Mouse (Mus musculus) intestine, embryonic 16.5 days (tissue): Measurements from ENCODE around the gene Itpr2. TPM values are rescaled to one million over a fixed set of nuclear protein-coding genes. Genes with fewer than 3 reads are reported as not detected.

Source experiments
- ATAC-seq: fragments of 200-750 bp; cut with Nextera tagmentation; 2 replicates; pipeline ENCODE4 v1.8.0; 2017; ENCODE audit warnings: moderate TSS enrichment, moderate library complexity
- H3K27ac ChIP-seq: fragments of 300-500 bp; sonication (generic); 2 replicates; pipeline ENCODE4 v1.5.1; 2014; ENCODE audit warnings: mild to moderate bottlenecking, low read length
- H3K27me3 ChIP-seq: fragments of 300-500 bp; sonication (generic); replicated peaks from 2 replicates; pipeline ENCODE4 v1.6.1; 2014; ENCODE audit warnings: low read length, control low read depth, mixed read lengths; ENCODE audit not compliant: control insufficient read depth, insufficient read depth
- H3K36me3 ChIP-seq: fragments of 300-500 bp; sonication (generic); 2 replicates; pipeline ENCODE4 v1.6.1; 2014; ENCODE audit warnings: low read length, control low read depth; ENCODE audit not compliant: control insufficient read depth, insufficient read depth
- H3K4me1 ChIP-seq: fragments of 300-500 bp; sonication (generic); 2 replicates; pipeline ENCODE4 v1.6.1; 2014; ENCODE audit warnings: low read length, control low read depth, mixed read lengths; ENCODE audit not compliant: control insufficient read depth, insufficient read depth
- H3K4me2 ChIP-seq: fragments of 300-500 bp; sonication (generic); 2 replicates; pipeline ENCODE4 v1.6.1; 2014; ENCODE audit warnings: low read depth, low read length, control low read depth
- H3K4me3 ChIP-seq: fragments of 300-500 bp; sonication (generic); 2 replicates; pipeline ENCODE4 v1.5.1; 2014; ENCODE audit warnings: mild to moderate bottlenecking, low read length
- H3K9ac ChIP-seq: fragments of 300-500 bp; sonication (generic); 2 replicates; pipeline ENCODE4 v1.6.1; 2014; ENCODE audit warnings: low read depth, low read length
- H3K9me3 ChIP-seq: fragments of 300-500 bp; sonication (generic); 2 replicates; pipeline ENCODE4 v1.6.1; 2016; ENCODE audit warnings: low read length, control low read depth; ENCODE audit not compliant: control insufficient read depth
- WGBS: fragments of 180-500 bp; shearing (Covaris S2); extraction: QIAGEN DNeasy Blood & Tissue Kit; methylation state at CpG from one replicate; pipeline ENCODE4 v1.1.7; 2014; 5-methylcytosine and 5-hydroxymethylcytosine counted together
- polyA plus RNA-seq: library from polyadenylated mRNA; unstranded; fragments of >200 nt; fragmentation: Nextera tagmentation; extraction: Ambion mirVana; gene quantifications from 2 replicates; pipeline ENCODE4 v1.2.1, GENCODE M21; 2015

Itpr2 gene
- polyA plus RNA-seq, 1 experiment from 2014 or later: 7.5 TPM

DNA sequence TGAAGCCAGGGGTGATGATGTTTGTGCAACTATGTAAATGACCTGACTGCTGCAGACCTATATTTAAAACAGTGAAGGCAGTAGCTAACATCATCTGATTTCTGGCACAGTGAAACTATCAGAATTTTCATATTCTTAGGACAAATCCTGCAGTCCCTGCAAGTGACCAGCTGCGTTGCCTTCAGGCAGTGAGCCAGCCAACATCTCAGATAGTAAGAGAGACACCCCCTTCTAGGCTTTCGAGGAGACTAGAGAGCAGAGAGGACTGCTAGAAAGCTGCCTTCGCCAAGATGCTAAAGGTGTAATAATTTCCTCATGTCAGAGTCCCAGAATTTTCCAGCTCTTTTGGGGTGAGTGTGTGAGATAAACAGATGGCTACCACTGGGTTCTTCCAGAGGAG lies 388.0 kb downstream of the Itpr2 start:
- Histone ChIP-seq H3K36me3 (no peaks in the 10 kb centered on the region), H3K9me3 (no peaks in the 10 kb centered on the region), H3K4me1 (peaks cover 3% of the 10 kb centered on the region; the same call in 1 of the 2 replicates), H3K27ac (no peak overlapping the region), H3K27me3 (no peaks in the 10 kb centered on the region), H3K9ac (no peak overlapping the region), H3K4me3 (no peak overlapping the region), H3K4me2 (no peak overlapping the region)
- WGBS: 62% methylated on average over 3 of the region's 3 CpGs
- no peak for ATAC-seq

DNA sequence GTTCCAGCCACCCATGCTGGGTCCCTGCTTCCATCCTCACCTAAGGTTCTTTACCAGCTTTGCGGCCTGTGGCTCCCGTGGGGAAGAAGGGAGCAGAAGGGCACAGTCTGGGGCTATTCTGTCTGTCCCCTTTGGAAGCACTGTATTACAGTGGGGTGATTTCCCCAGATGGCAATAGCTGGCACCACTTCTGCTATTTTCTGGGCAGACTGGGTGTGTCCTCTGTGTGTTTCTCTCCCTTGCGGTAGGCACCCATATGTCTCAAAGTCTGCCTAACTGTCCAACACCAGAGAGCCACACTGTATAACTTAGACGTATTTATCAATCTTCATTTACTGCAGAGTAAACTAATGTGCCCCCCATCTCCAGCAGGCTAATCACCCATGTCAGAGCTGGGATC lies 388.9 kb downstream of the Itpr2 start:
- Histone ChIP-seq H3K9ac (no peak overlapping the region), H3K9me3 (no peaks in the 10 kb centered on the region), H3K27ac (no peak overlapping the region), H3K4me1 (peaks cover 3% of the 10 kb centered on the region; the same call in 1 of the 2 replicates), H3K27me3 (no peaks in the 10 kb centered on the region), H3K4me3 (no peak overlapping the region), H3K4me2 (no peak overlapping the region), H3K36me3 (no peaks in the 10 kb centered on the region)
- ATAC-seq: no peak
- WGBS: 78% methylated on average over 4 of the region's 4 CpGs

DNA sequence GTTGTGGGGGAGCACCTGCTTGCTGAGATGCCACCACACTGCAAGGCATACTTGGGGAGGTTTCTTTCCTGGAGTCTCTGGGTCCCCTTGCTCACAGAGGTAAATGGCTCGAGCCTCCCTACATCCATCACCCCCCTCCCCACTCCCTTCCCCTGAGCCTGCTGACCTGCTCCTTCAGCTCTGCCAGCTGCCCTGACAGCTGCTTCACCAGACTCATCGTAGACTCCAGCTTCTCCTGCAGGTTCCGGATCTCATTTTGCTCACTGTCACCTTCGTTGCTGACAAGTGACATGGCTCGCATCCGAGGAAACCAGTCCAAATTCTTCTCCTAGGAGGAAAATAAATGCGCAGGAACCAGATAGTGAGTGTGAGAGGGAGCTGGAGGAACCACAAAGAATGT lies 389.8 kb downstream of the Itpr2 start:
- no peak overlapping the region for H3K4me3 ChIP-seq

DNA sequence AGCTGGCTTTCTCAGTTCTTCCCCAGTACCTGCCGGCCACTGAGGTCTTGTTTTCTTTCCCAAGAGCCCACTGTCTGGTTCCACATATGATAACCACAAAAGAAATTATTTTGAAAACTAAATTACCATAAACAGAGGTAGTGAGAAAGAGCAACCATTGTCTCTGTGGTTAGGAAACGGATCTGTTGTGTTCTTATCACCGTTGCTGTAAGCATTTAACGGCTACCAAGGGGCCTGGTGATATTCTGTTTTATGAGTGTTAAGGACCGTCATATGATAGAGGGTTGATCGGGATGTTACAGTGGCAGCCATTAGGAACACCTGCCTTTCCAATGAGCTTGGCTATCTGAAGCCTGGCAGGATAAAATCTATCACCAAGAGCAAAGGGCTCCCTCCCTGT lies 390.2 kb downstream of the Itpr2 start:
- H3K36me3 ChIP-seq: no peaks in the 10 kb centered on the region
- no peaks in the 10 kb centered on the region for H3K27me3 ChIP-seq
- no peak for ATAC-seq
- H3K9me3 ChIP-seq: no peaks in the 10 kb centered on the region
- H3K4me1 ChIP-seq: peaks cover 3% of the 10 kb centered on the region; the same call in 1 of the 2 replicates
- H3K27ac ChIP-seq: no peak overlapping the region
- no peak overlapping the region for H3K9ac ChIP-seq
- H3K4me2 ChIP-seq: no peak overlapping the region
- 74% methylated on average over 6 of the region's 6 CpGs for WGBS
- H3K4me3 ChIP-seq: no peak overlapping the region

More for the DNA sequence above, 389.8 kb downstream of the Itpr2 start:
- Histone ChIP-seq H3K9ac (no peak overlapping the region), H3K4me1 (peaks cover 3% of the 10 kb centered on the region; the same call in 1 of the 2 replicates), H3K9me3 (no peaks in the 10 kb centered on the region), H3K4me2 (no peak overlapping the region), H3K27ac (no peak overlapping the region), H3K36me3 (no peaks in the 10 kb centered on the region), H3K27me3 (no peaks in the 10 kb centered on the region)
- whole genome bisulfite sequencing: 55% methylated on average over 7 of the region's 7 CpGs
- no peak for ATAC-seq

DNA sequence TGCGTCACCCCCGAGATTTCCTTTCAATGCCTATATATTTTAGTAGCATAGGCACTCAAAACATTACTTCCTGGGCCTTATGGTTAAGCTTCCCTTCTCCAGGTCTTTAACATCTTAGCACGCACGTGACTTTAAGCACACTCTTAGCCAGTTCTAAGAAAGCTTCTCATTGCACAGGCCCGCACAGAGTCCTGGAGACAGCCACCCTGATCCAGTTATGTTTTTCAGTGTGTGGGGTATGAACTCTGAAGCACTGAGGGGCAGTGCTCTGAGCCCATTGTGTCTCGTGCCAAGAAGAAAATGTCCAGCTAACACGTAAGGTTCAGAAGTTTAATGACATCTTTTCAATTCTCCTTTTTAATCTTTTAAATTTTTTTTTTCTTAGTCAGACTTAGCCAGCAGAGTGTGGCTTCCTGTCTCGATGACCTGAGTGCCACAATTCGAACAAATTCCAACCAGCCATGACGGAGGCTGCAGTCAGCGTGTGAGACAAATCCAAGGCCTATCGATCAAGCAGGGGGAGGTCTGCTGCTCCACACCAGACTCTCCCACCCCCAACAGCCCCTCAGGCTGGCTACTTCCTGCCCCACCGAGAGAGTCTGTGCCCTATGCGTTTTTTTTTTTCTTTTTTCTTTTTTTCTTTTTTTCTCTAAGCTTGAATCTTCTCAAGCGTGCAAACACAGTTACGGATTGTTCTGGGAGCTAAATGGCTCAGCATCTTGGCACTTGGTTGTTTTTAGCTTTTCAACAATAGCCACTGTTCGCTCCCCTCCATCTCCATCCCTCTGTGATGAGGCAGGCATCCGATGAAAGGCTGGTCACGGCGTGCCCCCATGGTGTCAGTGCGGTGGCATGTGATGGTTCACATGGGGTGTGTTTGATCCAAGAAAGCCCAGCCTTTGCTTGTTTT lies 390.9 kb downstream of the Itpr2 start:
- Histone ChIP-seq H3K9ac (no peak overlapping the region), H3K9me3 (no peaks in the 10 kb centered on the region), H3K36me3 (no peaks in the 10 kb centered on the region), H3K4me1 (peaks cover 3% of the 10 kb centered on the region; the same call in 1 of the 2 replicates), H3K4me2 (no peak overlapping the region), H3K27ac (no peak overlapping the region), H3K27me3 (no peaks in the 10 kb centered on the region), H3K4me3 (no peak overlapping the region)
- ATAC-seq: no peak
- 67% methylated on average over 21 of the region's 21 CpGs for WGBS

GRCm38 (mm10) chr6:146110425-146110824 lies 391.6 kb downstream of the Itpr2 start:
- 72% methylated on average over 4 of the region's 4 CpGs for WGBS
- ATAC-seq: no peak
- H3K27me3 ChIP-seq: no peaks in the 10 kb centered on the region
- no peaks in the 10 kb centered on the region for H3K9me3 ChIP-seq
- H3K4me3 ChIP-seq: no peak overlapping the region
- H3K4me2 ChIP-seq: no peak overlapping the region
- no peak overlapping the region for H3K27ac ChIP-seq
- H3K9ac ChIP-seq: no peak overlapping the region
- H3K36me3 ChIP-seq: no peaks in the 10 kb centered on the region
- peaks cover 3% of the 10 kb centered on the region; the same call in 1 of the 2 replicates for H3K4me1 ChIP-seq

DNA sequence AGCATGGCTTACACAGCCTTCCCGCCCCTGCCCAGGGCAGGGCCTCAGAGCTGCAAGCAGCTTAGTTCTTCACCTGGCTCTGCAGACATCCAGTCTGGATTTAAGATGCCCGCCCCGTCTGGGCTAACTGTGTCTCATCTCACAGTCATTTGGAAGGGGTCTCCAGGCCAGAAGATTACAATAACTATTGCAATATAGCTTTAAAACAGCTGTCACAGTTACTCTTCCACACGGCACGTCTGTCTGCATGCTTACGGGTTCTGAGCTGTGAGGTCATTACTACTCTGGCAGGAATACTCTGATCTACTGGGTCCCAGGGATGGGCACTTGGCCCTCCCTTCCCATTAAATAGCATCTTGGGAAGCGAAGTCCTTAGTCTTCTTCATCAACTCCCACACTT lies 393.3 kb downstream of the Itpr2 start:
- Histone ChIP-seq H3K27ac (no peak overlapping the region), H3K27me3 (no peaks in the 10 kb centered on the region), H3K4me3 (no peak overlapping the region), H3K36me3 (no peaks in the 10 kb centered on the region), H3K9ac (no peak overlapping the region), H3K4me2 (no peak overlapping the region), H3K9me3 (no peaks in the 10 kb centered on the region), H3K4me1 (no peaks in the 10 kb centered on the region)
- 70% methylated on average over 7 of the region's 7 CpGs for WGBS
- no peak for ATAC-seq

GRCm38 (mm10) chr6:146107117-146107832 lies 394.7 kb downstream of the Itpr2 start:
- WGBS: 85% methylated on average over 4 of the region's 4 CpGs
- H3K9ac ChIP-seq: no peak overlapping the region

DNA sequence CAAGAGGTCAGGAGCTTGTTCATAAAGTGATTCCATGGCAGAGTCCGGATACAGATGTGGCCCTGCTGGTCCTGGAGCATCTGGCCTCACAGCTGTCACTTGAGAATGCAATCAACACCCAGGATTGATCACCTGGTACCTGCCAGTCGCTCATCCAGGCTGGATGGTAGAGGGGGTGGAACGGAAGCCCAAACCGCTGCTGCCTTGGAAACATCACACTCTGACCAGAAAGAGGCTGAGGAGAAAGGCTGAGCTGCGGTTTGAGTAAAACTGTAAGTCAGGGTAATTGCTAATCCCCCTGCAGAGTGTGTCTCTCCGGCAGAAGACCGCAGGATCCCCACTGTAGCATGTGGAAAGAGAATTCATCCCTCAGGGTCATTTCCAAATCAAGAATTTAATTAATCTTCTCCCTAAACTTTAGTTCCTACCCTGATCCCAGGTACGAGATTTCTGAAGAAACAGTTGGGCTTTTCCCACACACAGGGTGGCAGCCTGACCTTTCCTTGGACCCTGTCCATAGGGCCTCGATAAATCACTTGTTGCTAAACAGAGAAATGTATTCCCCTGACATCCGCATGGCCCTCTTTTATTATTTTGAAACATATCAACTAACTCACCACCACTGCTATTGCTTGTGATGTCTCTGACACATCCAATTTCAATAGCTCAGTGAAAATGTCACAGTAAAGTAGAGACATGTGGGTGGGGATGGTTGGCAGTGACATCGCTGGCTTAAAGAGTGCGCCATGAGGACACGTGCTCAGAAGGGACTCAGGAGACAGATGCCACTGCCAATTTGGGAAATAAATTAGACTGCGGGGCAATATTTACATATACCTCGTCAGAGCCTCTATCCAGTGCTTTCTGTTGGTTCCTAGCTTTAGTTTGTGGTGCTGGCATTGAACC lies 418.7 kb downstream of the Itpr2 start:
- no peak overlapping the region for H3K9ac ChIP-seq
- H3K9me3 ChIP-seq: no peaks in the 10 kb centered on the region
- no peak overlapping the region for H3K4me3 ChIP-seq
- 67% methylated on average over 15 of the region's 15 CpGs for WGBS
- H3K27ac ChIP-seq: no peak overlapping the region
- no peaks in the 10 kb centered on the region for H3K4me1 ChIP-seq
- H3K27me3 ChIP-seq: no peaks in the 10 kb centered on the region
- no peak overlapping the region for H3K4me2 ChIP-seq
- no peak for ATAC-seq
- no peaks in the 10 kb centered on the region for H3K36me3 ChIP-seq

More at GRCm38 (mm10) chr6:146107117-146107832, 394.7 kb downstream of the Itpr2 start:
- H3K4me1 ChIP-seq: no peaks in the 10 kb centered on the region
- no peak overlapping the region for H3K4me2 ChIP-seq
- no peak overlapping the region for H3K27ac ChIP-seq
- H3K9me3 ChIP-seq: no peaks in the 10 kb centered on the region
- no peaks in the 10 kb centered on the region for H3K36me3 ChIP-seq
- no peaks in the 10 kb centered on the region for H3K27me3 ChIP-seq
- no peak overlapping the region for H3K4me3 ChIP-seq
- ATAC-seq: no peak
